13 mouse cellular contexts compared by ENCODE assay signal in the genomic region with DNA sequence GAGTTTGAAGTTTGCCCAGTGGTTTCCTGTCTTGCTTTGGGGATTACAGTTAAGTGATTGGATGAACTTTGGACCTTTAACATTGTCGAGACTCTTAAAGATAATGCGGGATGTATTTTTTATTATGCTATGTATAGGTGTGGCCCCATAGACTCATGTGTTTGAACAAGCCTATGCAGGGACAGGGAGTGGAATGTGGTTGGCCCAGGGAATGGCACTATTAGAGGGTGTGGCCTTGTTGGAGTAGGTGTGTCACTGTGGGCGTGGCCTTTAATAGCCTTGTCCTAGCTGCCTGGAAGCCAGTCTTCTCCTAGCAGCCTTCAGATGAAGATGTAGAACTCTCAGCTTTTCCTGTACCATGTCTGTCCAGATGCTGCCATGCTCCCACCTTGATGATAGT. TPM values are rescaled to one million over a fixed set of nuclear protein-coding genes. Genes with fewer than 3 reads are reported as not detected.
"Had no signal": no experiment of that assay in that cellular context is flagged by ENCODE, and none has a peak within 500 bp of the region (broad histone marks: within the 10 kb centered on the region; RNA-seq: fewer than 3 reads in every experiment).

No protein-coding gene starts in this region.

RNA-seq across cellular contexts. Expression of a gene that starts 3.2 kb away (rescaled TPM):
- polyA plus RNA-seq: liver, embryonic 11.5 days; liver, embryonic 14.5 days; liver, postnatal 0 days; lung, embryonic 14.5 days; midbrain, embryonic 10.5 days; midbrain, embryonic 13.5 days; myocyte had no signal

RNA-seq across cellular contexts. Expression of a gene that starts 6.5 kb away (rescaled TPM):
- polyA plus RNA-seq: kidney, embryonic 15.5 days; limb, embryonic 12.5 days; limb, embryonic 15.5 days; liver, embryonic 11.5 days; liver, embryonic 14.5 days; liver, postnatal 0 days; lung, embryonic 14.5 days; midbrain, embryonic 10.5 days; midbrain, embryonic 13.5 days; midbrain, embryonic 16.5 days; myocyte; neural tube, embryonic 13.5 days had no signal

RNA-seq across cellular contexts. Expression of a gene that starts 10.3 kb away (rescaled TPM):
- polyA plus RNA-seq: kidney, embryonic 15.5 days; limb, embryonic 12.5 days; limb, embryonic 15.5 days; liver, embryonic 11.5 days; liver, embryonic 14.5 days; liver, postnatal 0 days; lung, embryonic 14.5 days; midbrain, embryonic 10.5 days; midbrain, embryonic 13.5 days; midbrain, embryonic 16.5 days; myocyte; neural tube, embryonic 13.5 days; testis, adult 2 months had no signal

RNA-seq across cellular contexts. Expression of a gene that starts 11.7 kb away (rescaled TPM):
- polyA plus RNA-seq: kidney, embryonic 15.5 days; limb, embryonic 12.5 days; limb, embryonic 15.5 days; liver, embryonic 11.5 days; liver, embryonic 14.5 days; liver, postnatal 0 days; lung, embryonic 14.5 days; midbrain, embryonic 10.5 days; midbrain, embryonic 13.5 days; midbrain, embryonic 16.5 days; myocyte; neural tube, embryonic 13.5 days had no signal

RNA-seq across cellular contexts. Expression of a gene that starts 14.0 kb away (rescaled TPM):
- polyA plus RNA-seq: kidney, embryonic 15.5 days; limb, embryonic 12.5 days; limb, embryonic 15.5 days; liver, embryonic 11.5 days; liver, embryonic 14.5 days; liver, postnatal 0 days; lung, embryonic 14.5 days; midbrain, embryonic 10.5 days; midbrain, embryonic 13.5 days; midbrain, embryonic 16.5 days; neural tube, embryonic 13.5 days had no signal
